Mouse (Mus musculus) cerebellum, adult 9-11 months (tissue): ENCODE measurements around the gene Afmid.
A peak's percentile ranks its signal among the peaks of the same experiment; 100 is the strongest.

Source experiments
- DNase-seq: peaks from one replicate; pipeline ENCODE4 v3.0.0; 2022

The Afmid gene

GRCm38 (mm10) chr11:117854241-117854640, 28.5 kb downstream of the Afmid start:
- no peak for DNase-seq

DNA sequence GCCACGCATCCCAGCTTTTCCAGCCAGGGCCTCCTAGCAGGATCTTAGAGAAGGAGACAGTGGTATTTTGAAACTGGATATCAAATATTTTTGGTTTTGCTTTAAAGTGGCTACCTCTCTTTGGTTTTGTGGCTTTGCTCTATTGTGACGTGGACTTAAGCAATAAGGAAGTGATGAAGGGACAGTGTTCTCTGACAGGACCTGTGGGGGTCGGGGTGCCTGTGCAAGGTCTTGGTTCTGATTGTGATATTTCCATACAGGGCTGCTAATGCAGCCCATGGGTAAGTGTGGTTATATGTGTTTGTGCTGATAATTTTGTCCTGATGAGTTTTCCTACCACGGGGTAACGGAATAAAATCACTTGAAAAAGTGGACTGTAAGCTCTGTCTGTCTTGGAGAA, 29.6 kb downstream of the Afmid start:
- DNase-seq = no peak

DNA sequence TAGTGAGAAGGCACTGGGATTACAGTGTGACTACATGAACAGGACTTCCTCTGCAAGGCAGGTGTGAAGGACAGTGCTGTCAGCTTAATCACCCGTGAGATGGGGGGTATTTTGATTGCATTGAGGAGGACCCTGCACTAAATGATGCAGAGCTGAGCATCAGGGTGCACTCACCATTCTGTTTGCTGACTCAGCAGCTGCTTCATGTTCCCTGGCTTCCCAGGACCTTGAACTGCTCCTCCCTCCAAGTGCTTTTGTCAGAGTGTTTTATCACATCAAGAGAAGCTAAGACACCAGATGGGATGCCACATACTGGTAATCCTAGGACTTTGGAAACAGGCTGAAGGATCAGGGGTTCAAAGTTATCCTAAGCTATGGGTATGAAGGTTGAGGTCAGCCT, 30.3 kb downstream of the Afmid start:
- no peak for DNase-seq

- no peak for DNase-seq
Measured at GRCm38 (mm10) chr11:117857462-117857861, 31.7 kb downstream of the Afmid start.

GRCm38 (mm10) chr11:117858392-117858791, 32.7 kb downstream of the Afmid start:
- no peak for DNase-seq

DNA sequence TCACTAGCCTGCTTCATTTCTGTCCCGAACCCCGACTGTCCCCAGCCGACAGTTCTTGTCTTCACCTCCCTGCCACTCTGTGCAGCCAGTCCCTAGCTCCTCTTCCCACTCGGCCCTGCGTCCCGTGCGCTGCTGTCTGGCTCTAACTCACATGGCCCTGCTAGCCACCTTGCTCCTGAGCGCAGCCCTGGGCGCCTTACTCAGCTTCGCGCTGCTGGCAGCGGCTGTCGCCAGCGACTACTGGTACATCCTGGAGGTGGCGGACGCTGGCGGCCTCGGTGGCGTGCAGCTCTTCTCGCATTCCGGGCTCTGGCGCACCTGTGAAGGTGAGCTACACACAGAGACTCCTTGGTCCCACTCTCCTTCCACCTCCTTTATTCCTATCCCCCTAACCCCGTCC, 34.9 kb downstream of the Afmid start, which contains the start of gene Tmem235:
TSS of gene Tmem235 (plus strand) at position 152 of the 400 bp plus-strand sequence.
- DNase-seq = no peak

- DNase-seq = no peak
Measured at GRCm38 (mm10) chr11:117863174-117863856, 37.6 kb downstream of the Afmid start.

GRCm38 (mm10) chr11:117864805-117865204, 39.1 kb downstream of the Afmid start:
- DNase-seq = no peak

GRCm38 (mm10) chr11:117865988-117866387, 40.3 kb downstream of the Afmid start:
- no peak for DNase-seq

GRCm38 (mm10) chr11:117870688-117871365, 45.1 kb downstream of the Afmid start:
- DNase-seq = peak; percentile 90

GRCm38 (mm10) chr11:117871376-117871775, 45.7 kb downstream of the Afmid start:
- no peak for DNase-seq

GRCm38 (mm10) chr11:117871911-117872584, 46.3 kb downstream of the Afmid start:
- peak; percentile 52 for DNase-seq

DNA sequence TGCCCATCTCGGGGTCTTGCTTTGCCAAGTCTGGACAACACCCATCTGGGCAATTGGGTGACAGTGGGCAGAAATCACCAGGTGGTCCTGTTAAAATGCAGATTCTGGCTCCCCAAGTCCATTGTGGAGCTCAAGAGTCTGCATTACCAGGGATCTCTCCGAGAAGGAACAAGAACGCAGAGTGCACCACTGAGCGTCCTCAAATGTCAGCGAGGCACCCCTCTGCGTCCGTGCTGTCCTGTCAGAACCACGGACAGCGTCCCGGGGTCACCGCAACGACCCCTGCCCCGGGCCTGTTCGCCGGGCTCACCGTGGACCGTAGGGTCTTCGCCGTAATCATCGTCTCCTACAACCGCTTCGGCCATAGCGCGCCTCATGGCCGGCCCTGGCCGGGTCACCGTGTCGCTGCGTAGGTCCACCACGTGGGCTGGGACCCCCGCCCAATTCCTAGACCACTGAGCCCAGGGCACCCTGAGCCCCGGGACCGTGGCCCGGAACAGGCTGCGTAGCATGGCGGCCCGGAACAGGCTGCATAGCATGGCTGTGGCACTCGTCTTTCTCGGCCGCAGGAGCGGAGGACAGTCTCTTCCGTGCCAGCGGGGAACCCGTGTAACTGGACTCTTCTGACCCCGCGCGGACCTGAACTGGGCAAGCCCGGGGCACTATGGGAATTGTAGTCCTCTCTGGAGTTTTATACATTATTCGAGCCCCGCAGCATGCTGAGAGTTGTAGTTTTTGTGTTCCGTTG, 47.3 kb downstream of the Afmid start, which contains the start of gene Tha1:
TSS of gene Tha1 (minus strand) at position 621 of the 748 bp plus-strand sequence.
- DNase-seq = peak; percentile 89

DNA sequence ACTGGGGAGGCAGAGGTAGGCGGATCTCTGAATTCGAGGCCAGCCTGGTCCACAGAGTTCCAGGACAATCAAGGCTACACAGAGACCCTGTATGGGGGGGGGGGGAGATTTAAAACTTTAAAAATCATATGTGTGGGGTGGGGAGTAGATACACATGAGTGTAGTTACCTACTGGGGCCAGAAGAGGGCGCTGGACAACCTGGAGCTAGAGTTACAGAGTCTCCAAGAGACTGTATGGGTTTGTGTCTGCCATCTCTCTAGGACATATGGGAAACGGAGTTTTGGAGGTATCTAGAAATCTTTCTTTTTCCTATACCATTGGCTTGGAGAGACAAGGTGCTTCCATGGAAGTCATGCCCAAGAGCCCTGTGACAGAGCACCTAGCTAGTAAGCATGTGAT, 48.7 kb downstream of the Afmid start:
- DNase-seq = no peak

GRCm38 (mm10) chr11:117875681-117876080, 50.0 kb downstream of the Afmid start:
- DNase-seq = no peak

- peak; percentile 44 for DNase-seq
Measured at GRCm38 (mm10) chr11:117877917-117878745, 52.4 kb downstream of the Afmid start.

- no peak for DNase-seq
Measured at GRCm38 (mm10) chr11:117878892-117879291, 53.2 kb downstream of the Afmid start.

- no peak for DNase-seq
Measured at GRCm38 (mm10) chr11:117879676-117880075, 54.0 kb downstream of the Afmid start.

- DNase-seq = peak; percentile 56
Measured at GRCm38 (mm10) chr11:117880336-117880976, 54.7 kb downstream of the Afmid start.

DNA sequence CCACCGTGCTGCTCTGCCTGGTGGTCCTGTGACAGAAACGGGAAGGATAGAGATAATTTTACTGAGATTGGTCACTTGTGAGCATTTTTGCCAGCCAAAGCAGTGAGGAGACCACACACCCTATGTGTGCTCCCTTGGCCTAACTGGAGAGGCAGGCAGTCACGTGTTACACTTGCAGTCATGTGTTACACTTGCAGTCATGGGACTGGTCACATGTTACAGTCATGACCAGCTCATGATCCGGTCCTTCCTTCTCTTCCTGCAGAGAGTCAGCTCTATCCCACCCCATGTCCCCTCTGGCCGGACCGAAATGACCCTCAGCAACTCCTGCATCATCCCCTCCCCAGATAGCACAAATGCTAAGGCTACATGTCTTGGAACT, 55.2 kb downstream of the Afmid start:
- DNase-seq = no peak

DNA sequence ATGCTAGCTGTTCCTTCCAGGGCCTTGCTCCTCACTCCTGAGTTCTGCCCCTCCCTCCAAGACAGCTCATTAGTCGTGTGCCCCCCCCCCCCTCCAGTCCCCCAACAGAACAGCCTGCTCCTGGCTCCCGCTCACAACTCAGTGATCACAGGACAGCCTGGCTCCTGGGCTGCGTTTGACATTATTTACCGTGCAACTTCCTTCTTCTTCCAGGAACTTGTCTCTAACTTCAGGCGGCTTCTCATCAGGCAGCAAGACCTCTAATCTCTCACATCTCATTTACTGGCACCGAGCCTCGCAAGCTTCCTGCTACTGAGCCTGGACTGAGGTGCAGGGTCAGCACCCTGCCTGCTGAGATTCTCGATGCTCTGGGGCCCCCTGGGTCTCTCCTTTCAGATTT, 56.1 kb downstream of the Afmid start:
- no peak for DNase-seq

DNA sequence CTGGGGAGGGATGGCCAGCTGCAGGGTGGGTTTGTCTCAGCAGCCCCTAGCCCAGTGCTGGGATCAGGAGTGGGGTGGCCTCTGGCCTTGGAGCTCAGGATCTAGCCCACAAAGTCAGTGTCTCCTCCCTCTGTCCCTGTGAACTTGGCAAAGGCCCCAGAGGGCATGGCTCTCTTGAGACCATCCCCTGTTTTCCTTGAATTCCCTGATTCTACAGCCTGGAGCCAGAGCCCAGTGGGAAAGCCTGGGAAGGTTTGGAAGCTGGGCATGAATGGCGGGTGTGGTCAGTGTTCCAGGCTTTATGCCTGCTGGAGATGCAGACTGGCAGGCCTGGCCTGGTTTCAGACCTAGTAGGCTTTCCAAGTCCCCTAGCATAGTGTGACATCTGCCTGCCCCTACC, 56.5 kb downstream of the Afmid start:
- DNase-seq = no peak
